Mouse (Mus musculus) forebrain, embryonic 13.5 days (tissue): ENCODE measurements around the gene Smim1. TPM values are rescaled to one million over a fixed set of nuclear protein-coding genes. Genes with fewer than 3 reads are reported as not detected.

ENCODE experiments used
- ATAC-seq: fragments of 200-750 bp; cut with Nextera tagmentation; 2 replicates; pipeline ENCODE4 v1.8.0; 2017
- H3K27ac ChIP-seq: fragments of 300-500 bp; sonication (generic); 2 replicates; pipeline ENCODE4 v1.5.1; 2015; ENCODE audit warnings: inconsistent platforms, mild to moderate bottlenecking, moderate library complexity
- H3K27me3 ChIP-seq: fragments of 300-500 bp; sonication (generic); 2 replicates; pipeline ENCODE4 v1.6.1; 2015; ENCODE audit warnings: mild to moderate bottlenecking, inconsistent platforms
- H3K36me3 ChIP-seq: fragments of 300-500 bp; sonication (generic); 2 replicates; pipeline ENCODE4 v1.6.1; 2015; ENCODE audit warnings: mild to moderate bottlenecking, inconsistent platforms; ENCODE audit not compliant: poor library complexity, severe bottlenecking
- H3K4me1 ChIP-seq: fragments of 300-500 bp; sonication (generic); 2 replicates; pipeline ENCODE4 v1.6.1; 2015; ENCODE audit warnings: inconsistent platforms
- H3K4me2 ChIP-seq: fragments of 300-500 bp; sonication (generic); 2 replicates; pipeline ENCODE4 v1.6.1; 2015; ENCODE audit warnings: inconsistent platforms, mild to moderate bottlenecking, moderate library complexity
- H3K4me3 ChIP-seq: fragments of 300-500 bp; sonication (generic); 2 replicates; pipeline ENCODE4 v1.5.1; 2015; ENCODE audit warnings: mild to moderate bottlenecking, inconsistent platforms
- H3K9ac ChIP-seq: fragments of 300-500 bp; sonication (generic); 2 replicates; pipeline ENCODE4 v1.6.1; 2015; ENCODE audit warnings: mild to moderate bottlenecking, inconsistent platforms
- H3K9me3 ChIP-seq: fragments of 300-500 bp; sonication (generic); replicated peaks from 2 replicates; pipeline ENCODE4 v1.6.1; 2016; ENCODE audit warnings: inconsistent platforms
- WGBS: fragments of 180-500 bp; shearing (Covaris S2); methylation state at CpG from one replicate; pipeline ENCODE4 v1.1.7; 2015; 5-methylcytosine and 5-hydroxymethylcytosine counted together
- polyA plus RNA-seq: library from polyadenylated mRNA; unstranded; fragments of >200 nt; fragmentation: Nextera tagmentation; extraction: Ambion mirVana; gene quantifications from 2 replicates; pipeline ENCODE4 v1.2.1, GENCODE M21; 2015

The Smim1 gene
- polyA plus RNA-seq: 2.2 TPM in 2 replicates

- WGBS: 2% methylated on average over 33 of the region's 33 CpGs
- peak within 1 kb of the TSS; percentile 24 for H3K4me3 ChIP-seq
- H3K36me3 ChIP-seq: peaks cover 18% of the 10 kb centered on the region
- peak within 1 kb of the TSS; percentile 38; the same call in 1 of the 2 replicates for H3K9ac ChIP-seq
- peak within 1 kb of the TSS; percentile 56 for H3K4me2 ChIP-seq
- H3K27ac ChIP-seq: no peak within 1 kb of the TSS
- peaks cover 34% of the 10 kb centered on the region for H3K27me3 ChIP-seq
- H3K4me1 ChIP-seq: peaks cover 11% of the 10 kb centered on the region
- ATAC-seq: 0 out of 2 replicates have a peak, but pooled peaks have one; percentile 34
- no peaks in the 10 kb centered on the region for H3K9me3 ChIP-seq
These were observed at the start of gene Smim1 for GRCm38 (mm10) chr4:154025641-154026440. Smim1 (minus strand) TSS chr4:154026230.

GRCm38 (mm10) chr4:154071941-154072340 lies 45.9 kb upstream of the Smim1 start:
- H3K27me3 ChIP-seq: peaks cover 41% of the 10 kb centered on the region
- peak overlapping the region; percentile 27; the same call in 1 of the 2 replicates for H3K4me2 ChIP-seq
- no peak overlapping the region for H3K4me3 ChIP-seq
- no peaks in the 10 kb centered on the region for H3K4me1 ChIP-seq
- no peak for ATAC-seq
- no peaks in the 10 kb centered on the region for H3K9me3 ChIP-seq
- no peaks in the 10 kb centered on the region for H3K36me3 ChIP-seq
- no peak overlapping the region for H3K9ac ChIP-seq
- no peak overlapping the region for H3K27ac ChIP-seq
- 22% methylated on average over 13 of the region's 16 CpGs for WGBS

- Histone ChIP-seq H3K9me3 (no peaks in the 10 kb centered on the region), H3K4me3 (peak overlapping the region; percentile 11; the same call in 1 of the 2 replicates), H3K27me3 (peaks cover 41% of the 10 kb centered on the region), H3K36me3 (no peaks in the 10 kb centered on the region), H3K4me2 (peak overlapping the region; percentile 27), H3K9ac (no peak overlapping the region), H3K4me1 (no peaks in the 10 kb centered on the region), H3K27ac (no peak overlapping the region)
- under 1% methylated on average over 16 of the region's 20 CpGs for WGBS
- no peak for ATAC-seq
These were observed 45.5 kb upstream of the Smim1 start for GRCm38 (mm10) chr4:154071521-154071920.

GRCm38 (mm10) chr4:154070896-154071295 lies 44.9 kb upstream of the Smim1 start:
- H3K27me3 ChIP-seq: peaks cover 41% of the 10 kb centered on the region
- no peak for ATAC-seq
- no peaks in the 10 kb centered on the region for H3K9me3 ChIP-seq
- H3K4me3 ChIP-seq: no peak overlapping the region
- no peak overlapping the region for H3K9ac ChIP-seq
- H3K36me3 ChIP-seq: no peaks in the 10 kb centered on the region
- H3K4me2 ChIP-seq: no peak overlapping the region
- no peak overlapping the region for H3K27ac ChIP-seq
- no peaks in the 10 kb centered on the region for H3K4me1 ChIP-seq
- 0% methylated on average over 5 of the region's 5 CpGs for WGBS

GRCm38 (mm10) chr4:154064827-154065773 lies 39.1 kb upstream of the Smim1 start:
- H3K4me3 ChIP-seq: no peak overlapping the region
- H3K27ac ChIP-seq: no peak overlapping the region
- H3K27me3 ChIP-seq: peaks cover 14% of the 10 kb centered on the region
- no peaks in the 10 kb centered on the region for H3K9me3 ChIP-seq
- H3K36me3 ChIP-seq: no peaks in the 10 kb centered on the region
- WGBS: 69% methylated on average over 14 of the region's 14 CpGs
- peak; percentile 65 for ATAC-seq
- H3K4me1 ChIP-seq: no peaks in the 10 kb centered on the region
- H3K4me2 ChIP-seq: no peak overlapping the region
- no peak overlapping the region for H3K9ac ChIP-seq

- no peak overlapping the region for H3K9ac ChIP-seq
- no peaks in the 10 kb centered on the region; the same call in 1 of the 2 replicates for H3K27me3 ChIP-seq
- no peaks in the 10 kb centered on the region for H3K36me3 ChIP-seq
- no peak overlapping the region for H3K27ac ChIP-seq
- no peak overlapping the region for H3K4me2 ChIP-seq
- no peak for ATAC-seq
- 76% methylated on average over 4 of the region's 4 CpGs for WGBS
- H3K4me1 ChIP-seq: no peaks in the 10 kb centered on the region
- H3K9me3 ChIP-seq: no peaks in the 10 kb centered on the region
- no peak overlapping the region for H3K4me3 ChIP-seq
These were observed 31.7 kb upstream of the Smim1 start for GRCm38 (mm10) chr4:154057696-154058095.

- 61% methylated on average over 2 of the region's 2 CpGs for WGBS
- no peak overlapping the region for H3K4me3 ChIP-seq
- H3K36me3 ChIP-seq: no peaks in the 10 kb centered on the region
- H3K4me2 ChIP-seq: no peak overlapping the region
- H3K27me3 ChIP-seq: no peaks in the 10 kb centered on the region; the same call in 1 of the 2 replicates
- H3K9ac ChIP-seq: no peak overlapping the region
- no peak for ATAC-seq
- no peak overlapping the region for H3K27ac ChIP-seq
- no peaks in the 10 kb centered on the region for H3K4me1 ChIP-seq
- no peaks in the 10 kb centered on the region for H3K9me3 ChIP-seq
These were observed 30.6 kb upstream of the Smim1 start for GRCm38 (mm10) chr4:154056661-154057060.

GRCm38 (mm10) chr4:154056046-154056445 lies 30.0 kb upstream of the Smim1 start:
- Histone ChIP-seq H3K4me2 (no peak overlapping the region), H3K27me3 (no peaks in the 10 kb centered on the region; the same call in 1 of the 2 replicates), H3K36me3 (no peaks in the 10 kb centered on the region), H3K27ac (no peak overlapping the region), H3K9me3 (no peaks in the 10 kb centered on the region), H3K9ac (no peak overlapping the region), H3K4me1 (no peaks in the 10 kb centered on the region), H3K4me3 (no peak overlapping the region)
- 86% methylated on average over 2 of the region's 2 CpGs for WGBS
- ATAC-seq: no peak

GRCm38 (mm10) chr4:154055482-154055881 lies 29.5 kb upstream of the Smim1 start:
- ATAC-seq: no peak
- Histone ChIP-seq H3K4me1 (no peaks in the 10 kb centered on the region), H3K27me3 (no peaks in the 10 kb centered on the region; the same call in 1 of the 2 replicates), H3K9me3 (no peaks in the 10 kb centered on the region), H3K36me3 (no peaks in the 10 kb centered on the region), H3K4me2 (no peak overlapping the region), H3K4me3 (no peak overlapping the region), H3K27ac (no peak overlapping the region), H3K9ac (no peak overlapping the region)
- WGBS: 90% methylated on average over 7 of the region's 7 CpGs

- Histone ChIP-seq H3K27ac (no peak overlapping the region), H3K4me2 (no peak overlapping the region), H3K4me3 (no peak overlapping the region), H3K4me1 (no peaks in the 10 kb centered on the region), H3K36me3 (no peaks in the 10 kb centered on the region), H3K27me3 (no peaks in the 10 kb centered on the region; the same call in 1 of the 2 replicates), H3K9me3 (no peaks in the 10 kb centered on the region), H3K9ac (no peak overlapping the region)
- 52% methylated on average over 4 of the region's 4 CpGs for WGBS
- no peak for ATAC-seq
These were observed 27.0 kb upstream of the Smim1 start for GRCm38 (mm10) chr4:154053065-154053464.

GRCm38 (mm10) chr4:154051401-154051800 lies 25.4 kb upstream of the Smim1 start:
- ATAC-seq: no peak
- Histone ChIP-seq H3K27me3 (no peaks in the 10 kb centered on the region; the same call in 1 of the 2 replicates), H3K4me2 (no peak overlapping the region), H3K4me3 (no peak overlapping the region), H3K4me1 (no peaks in the 10 kb centered on the region), H3K27ac (no peak overlapping the region), H3K36me3 (no peaks in the 10 kb centered on the region), H3K9ac (no peak overlapping the region), H3K9me3 (no peaks in the 10 kb centered on the region)
- WGBS: 77% methylated on average over 3 of the region's 3 CpGs

GRCm38 (mm10) chr4:154045837-154046236 lies 19.8 kb upstream of the Smim1 start:
- 0 out of 2 replicates have a peak, but pooled peaks cover 9% of the 10 kb centered on the region for H3K27me3 ChIP-seq
- no peaks in the 10 kb centered on the region for H3K36me3 ChIP-seq
- ATAC-seq: no peak
- 65% methylated on average over 5 of the region's 5 CpGs for WGBS
- no peak overlapping the region for H3K4me3 ChIP-seq
- no peak overlapping the region for H3K4me2 ChIP-seq
- H3K9me3 ChIP-seq: no peaks in the 10 kb centered on the region
- H3K27ac ChIP-seq: no peak overlapping the region
- no peak overlapping the region for H3K9ac ChIP-seq
- H3K4me1 ChIP-seq: no peaks in the 10 kb centered on the region
